Mouse (Mus musculus) A20 (cell line): Measurements from ENCODE around the gene Eif4e2.
A peak's percentile ranks its signal among the peaks of the same experiment; 100 is the strongest.

Experiments used
- DNase-seq: peaks from one replicate; pipeline ENCODE4 v3.0.0-alpha.2; 2011; ENCODE audit warnings: low read depth, low spot score

The Eif4e2 gene

DNA sequence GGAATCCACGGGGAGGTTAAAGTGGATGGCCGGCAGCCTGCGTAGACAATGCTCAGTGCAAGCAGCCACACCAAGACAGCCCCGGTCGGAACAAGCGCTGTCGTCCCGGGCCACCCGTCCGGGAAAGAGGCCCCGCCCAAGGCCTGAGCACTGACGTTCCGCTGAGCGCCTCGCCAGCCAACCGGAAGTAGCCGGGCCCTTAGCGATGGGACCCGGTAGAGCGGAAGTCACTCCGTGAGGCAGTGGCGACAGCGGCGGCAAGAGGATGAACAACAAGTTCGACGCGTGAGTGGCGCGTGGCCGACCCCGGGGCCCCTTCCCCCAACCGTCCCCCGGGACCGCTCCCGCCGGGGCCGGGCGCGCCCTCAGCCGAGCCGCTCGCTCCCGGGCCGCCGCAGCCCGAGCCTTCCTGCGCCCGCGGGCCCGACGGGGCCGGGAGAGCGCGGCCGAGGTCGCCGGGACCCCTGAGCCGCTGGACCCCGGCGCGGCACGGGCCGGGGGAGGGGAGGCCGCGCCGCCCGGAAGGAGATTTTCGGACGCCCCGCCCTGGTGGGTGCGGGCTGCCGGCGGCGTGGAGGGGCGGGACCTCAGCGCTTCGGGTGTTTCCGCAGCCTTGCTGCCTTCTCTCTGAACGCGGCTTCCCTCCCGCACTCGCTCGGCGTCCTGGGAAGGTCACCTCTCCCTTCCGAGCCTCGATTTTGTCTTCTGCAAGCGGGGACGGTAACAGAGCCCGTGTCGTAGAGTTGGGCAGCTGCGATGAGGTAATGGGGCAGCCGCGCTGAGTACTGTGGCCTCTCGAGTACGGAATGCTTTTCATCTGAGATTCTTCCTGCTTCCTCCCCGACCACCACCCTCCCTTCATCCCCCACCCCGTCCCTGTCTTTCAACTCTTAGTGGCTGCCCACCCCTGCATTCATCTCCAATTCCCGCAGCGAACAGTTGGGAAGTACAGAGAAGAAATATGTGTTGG lies at the start of gene Eif4e2:
TSS of gene Eif4e2 (plus strand) at position 180 of the 970 bp plus-strand sequence.
- peak; percentile 95 for DNase-seq

DNA sequence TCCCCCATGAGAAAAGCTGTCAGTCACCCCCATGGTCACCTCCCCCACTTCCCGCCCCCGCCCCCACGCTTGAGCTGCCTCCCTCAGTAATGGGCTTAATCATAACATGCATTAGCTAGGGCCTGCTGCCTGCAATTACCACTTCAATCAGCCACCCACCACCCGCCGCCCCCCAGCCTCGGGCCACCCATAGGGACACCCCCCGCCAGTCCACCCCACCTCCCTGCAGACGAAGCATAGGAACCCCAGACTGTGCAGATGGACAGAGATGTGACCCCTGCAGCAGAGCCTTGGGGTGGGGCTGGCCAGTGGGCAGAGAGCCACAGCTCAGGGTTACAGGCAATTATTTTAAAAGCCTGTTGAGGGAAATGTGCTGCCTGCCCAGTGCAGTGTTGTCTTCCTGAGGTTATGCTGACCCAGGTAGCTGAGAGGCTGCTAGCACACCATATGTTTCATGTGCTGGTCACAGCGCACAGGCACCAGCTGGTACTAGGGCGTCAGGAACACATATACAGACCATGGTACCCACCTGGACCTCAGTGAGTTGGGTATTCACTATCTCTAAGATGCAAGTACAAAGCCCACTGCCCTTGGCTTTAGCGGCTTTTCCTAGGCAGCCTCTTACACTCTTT lies 49.4 kb upstream of the Eif4e2 start:
- no peak for DNase-seq

DNA sequence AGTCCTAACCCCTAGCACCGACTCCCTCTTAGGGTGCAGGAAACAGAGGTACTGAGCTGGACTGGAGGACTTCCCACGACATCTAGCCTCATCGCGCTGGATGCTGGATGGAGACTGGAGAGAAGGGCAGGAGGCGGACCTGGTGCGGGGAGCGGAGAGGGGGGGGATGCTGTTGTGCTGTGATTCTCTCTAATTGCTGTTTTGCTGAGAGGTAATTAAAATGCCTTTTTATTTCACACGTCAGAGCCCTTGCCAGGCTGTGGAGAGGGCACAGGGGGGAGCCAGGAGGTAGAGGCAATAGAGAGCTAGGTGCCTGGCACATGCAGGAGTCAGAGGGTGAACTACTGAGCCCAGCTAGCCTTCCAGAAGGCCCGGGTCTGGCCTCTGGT lies 48.9 kb upstream of the Eif4e2 start:
- no peak for DNase-seq

DNA sequence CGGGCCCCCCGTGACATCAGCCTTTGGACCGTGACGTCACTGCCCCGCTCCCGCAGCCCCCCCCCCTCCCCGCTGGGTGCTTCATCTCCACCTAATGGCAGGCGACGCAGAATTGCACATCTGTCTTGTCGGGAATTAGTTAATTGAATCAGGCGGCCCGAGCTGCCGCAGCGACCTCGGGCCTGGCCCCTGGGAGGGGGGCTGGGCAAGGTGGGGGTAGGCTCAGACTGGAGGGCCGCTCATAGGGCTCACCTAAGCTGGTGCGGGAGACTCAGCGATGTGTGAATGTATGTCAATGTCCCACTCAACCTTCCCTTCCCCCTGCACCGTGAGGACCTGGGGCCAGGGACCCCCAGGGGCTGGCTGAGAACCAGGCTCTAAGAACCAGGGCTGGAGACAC lies 43.3 kb upstream of the Eif4e2 start:
- no peak for DNase-seq

DNA sequence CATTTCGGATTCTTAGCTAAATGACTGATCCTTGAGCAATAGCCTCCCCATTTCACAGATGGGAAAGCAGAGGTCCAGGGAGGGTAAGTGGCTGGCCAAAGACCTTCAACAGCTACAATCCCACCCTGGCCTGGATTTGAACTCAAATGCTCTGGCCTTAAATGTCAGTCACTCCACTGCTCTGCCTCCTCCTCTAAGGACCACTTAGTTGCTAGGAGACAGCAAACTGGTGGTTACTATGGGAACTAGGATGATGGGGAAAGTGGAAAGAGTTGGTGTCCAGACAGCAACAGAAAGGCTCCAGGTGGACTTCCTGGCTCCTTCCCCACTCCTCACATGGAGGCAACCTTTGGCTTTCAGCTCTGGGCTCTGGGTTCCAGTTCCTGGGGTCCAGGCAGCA lies 42.4 kb upstream of the Eif4e2 start:
- no peak for DNase-seq

DNA sequence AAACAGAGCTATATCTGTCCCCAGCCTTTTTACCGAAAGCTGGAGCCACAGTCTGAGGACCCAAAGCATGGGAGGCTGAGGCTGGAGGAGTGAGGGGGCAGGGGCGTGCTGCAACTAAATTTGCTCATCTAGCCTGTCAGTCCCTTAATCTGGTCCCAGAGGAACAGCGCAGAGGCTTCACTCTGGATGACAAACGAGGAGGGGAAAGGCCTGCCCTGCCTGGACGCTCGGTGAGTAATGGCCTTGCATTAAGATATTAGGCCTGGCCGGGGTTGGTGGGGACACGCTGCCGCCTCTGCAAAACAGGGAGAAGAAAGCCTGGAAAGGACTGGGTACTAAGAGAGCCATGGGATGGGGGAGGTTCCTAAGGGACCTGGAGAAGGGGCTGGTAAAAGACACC lies 41.4 kb upstream of the Eif4e2 start:
- no peak for DNase-seq

DNA sequence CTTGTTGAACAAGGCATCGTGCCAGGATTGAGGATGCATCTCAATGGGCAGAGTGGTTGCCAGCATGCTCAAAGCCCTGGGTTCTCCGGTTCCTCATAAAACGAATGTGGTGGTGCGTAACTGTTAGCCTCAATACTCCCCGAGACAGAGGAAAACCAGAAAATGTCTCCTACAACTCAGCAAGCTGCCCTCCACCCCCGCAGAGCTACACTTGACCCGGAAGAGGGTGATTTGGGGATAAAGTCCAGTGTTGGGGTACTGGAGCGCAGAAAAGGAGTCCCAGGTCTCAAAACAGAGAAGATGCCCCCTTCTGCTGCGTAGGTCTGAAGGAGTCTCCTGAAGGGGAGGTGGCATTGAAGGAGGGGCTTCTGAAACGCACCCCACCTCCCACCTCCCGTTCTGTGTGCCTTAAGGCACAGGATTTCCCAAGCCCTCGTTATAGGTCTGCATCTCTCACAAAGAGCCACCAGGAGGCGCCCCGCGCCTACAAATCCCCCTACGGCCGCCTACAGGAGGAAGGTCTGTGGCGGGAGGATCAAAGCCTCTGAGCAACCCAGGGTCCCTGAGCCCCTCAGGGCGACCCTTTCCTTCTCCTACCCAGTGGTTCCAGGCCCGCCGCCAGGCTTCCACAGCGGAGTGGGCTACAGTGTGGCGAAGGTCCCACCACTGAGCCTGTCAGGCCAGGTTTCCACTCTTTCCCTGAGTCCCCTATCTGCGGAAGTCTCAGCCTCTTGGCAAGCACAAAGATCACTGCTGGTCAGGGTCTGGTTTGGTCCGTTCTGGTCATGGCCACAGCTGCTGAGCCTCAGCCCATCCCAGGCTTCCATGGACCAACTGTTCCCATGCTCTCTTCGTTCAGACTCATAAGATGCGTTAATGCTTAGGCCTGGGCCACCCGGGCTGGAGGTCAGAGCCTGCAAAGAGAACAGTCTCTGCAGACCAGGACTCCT lies 39.4 kb upstream of the Eif4e2 start:
- peak; percentile 72 for DNase-seq

DNA sequence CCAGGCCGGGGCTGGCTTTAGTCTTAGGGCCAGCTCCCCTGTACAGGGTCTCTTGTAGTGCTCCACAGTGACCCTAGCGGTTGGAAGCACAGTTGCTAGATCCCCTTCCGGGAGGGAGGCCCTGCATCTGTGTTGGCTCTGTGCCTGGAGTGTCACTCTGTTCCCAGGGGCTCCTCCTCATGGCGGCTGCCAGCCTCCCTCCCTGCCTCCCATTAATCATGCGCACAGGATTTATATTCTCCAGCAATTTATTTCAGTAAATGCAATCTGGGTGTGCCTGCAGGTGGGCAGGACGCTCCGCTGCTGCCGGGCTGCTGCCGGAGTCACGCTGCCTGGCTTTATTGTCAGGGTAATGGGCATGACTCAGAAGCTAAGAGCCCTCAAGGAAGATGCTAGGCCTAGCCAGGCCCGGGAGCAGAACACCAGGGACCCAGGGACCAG lies 37.8 kb upstream of the Eif4e2 start:
- no peak for DNase-seq

DNA sequence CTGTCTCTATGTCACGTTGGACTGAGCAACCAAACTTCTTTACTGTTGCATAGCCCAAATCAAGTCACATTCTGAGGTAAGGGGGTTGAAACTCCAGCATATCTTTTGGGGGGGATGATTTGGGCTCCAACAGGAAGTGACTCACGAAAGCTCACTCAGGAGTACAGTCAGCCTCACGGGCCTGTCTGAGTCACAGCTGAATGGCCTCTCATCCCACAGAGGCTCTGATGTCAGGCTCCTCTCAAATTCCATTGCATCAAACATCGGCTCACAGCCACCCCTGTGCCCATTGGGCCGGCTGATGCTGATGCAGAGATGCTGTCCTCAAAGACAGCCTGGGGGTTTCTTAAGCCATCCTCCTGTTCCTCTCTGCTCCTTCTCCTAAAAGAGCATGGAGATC lies 32.8 kb upstream of the Eif4e2 start:
- DNase-seq, result no peak

DNA sequence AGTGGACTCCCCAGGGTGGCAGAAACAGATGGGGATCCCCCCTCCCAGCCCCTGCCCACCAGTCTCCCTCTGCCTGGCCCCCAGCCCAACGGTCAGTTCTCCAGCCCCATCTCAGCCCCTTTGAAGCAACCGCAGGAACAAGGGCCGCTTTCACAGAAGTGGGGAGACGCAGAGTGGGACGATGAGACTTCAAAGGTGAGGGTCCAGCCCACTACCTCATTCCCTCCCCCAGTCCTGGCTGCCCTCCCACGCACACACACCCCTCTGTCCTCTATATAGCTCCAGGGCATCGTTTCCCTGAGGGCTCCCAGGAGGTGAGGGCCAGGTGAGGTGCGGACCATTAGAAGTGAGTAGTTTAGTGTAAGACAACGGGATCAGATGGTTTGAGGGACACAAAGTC lies 30.7 kb upstream of the Eif4e2 start, which contains the start of gene Prss56:
TSS of gene Prss56 (plus strand) at position 301 of the 400 bp plus-strand sequence.
- no peak for DNase-seq

DNA sequence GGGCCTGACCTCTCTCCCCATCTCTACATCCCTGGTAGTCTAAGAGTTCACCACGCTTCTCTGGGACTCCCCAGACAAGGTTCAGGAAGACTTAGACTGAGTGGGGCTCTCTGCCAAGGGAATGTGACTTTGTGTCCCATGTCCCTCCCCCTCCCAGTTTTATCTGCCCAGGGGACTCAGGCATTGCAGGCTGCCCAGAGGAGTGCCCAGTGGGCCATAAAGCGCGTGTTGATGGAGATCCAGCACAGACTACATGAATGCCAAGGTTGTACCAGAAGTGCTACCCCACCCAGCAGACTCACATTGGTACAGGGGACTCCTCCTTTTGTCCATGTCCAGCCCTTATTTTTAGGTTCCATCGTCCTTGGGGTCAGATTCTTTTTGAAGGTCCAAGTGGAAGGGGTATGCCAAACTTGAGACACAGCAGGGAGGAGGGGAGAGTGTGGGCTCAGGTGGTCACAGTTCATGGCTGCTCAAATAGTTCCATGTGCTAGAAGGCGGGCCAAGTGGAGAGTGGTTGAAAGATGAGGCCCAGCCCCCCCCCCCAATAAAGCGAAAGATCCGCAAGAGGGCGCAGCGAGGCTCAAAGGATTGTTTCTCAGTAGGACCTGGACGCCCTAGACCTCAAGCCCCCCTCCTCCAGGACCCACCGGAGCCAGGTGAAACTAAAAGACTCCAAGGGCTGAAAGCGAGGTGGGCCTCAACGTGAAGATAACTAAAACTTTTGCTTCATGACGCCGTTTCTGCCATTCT lies 29.5 kb upstream of the Eif4e2 start:
- DNase-seq, result no peak

DNA sequence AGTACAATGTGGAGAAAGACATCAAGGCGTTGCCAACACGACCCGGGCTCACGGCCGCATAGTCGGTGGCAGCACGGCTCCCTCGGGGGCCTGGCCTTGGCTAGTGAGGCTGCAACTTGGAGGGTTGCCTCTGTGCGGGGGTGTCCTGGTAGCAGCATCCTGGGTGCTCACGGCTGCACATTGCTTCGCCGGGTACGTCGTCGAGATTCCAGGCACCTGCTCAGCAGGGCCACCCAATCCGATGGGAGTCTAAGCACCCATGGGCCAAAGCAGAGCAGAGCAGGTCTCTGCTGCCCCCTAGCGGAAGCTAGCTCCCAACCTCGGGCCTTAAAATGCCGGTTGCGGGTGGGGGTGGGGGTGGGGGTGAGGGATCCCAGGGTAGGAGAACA lies 29.0 kb upstream of the Eif4e2 start:
- peak; percentile 77 for DNase-seq

DNA sequence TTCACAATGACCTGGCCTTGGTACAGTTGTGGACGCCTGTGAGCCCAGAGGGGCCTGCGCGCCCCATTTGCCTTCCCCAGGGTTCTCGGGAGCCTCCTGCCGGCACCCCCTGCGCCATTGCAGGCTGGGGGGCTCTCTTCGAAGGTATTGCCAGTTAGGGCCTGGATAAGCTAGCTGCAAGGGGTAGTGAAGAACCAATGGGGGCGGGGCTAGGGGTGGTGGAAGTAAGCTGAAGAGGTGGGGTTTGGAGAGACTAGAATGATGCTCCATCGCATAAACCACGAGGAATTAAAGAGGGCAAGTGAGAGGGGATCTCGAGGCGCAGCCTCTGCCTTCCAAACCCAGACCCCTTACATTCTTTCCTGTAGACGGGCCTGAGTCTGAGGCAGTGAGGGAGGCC lies 28.2 kb upstream of the Eif4e2 start:
- no peak for DNase-seq

DNA sequence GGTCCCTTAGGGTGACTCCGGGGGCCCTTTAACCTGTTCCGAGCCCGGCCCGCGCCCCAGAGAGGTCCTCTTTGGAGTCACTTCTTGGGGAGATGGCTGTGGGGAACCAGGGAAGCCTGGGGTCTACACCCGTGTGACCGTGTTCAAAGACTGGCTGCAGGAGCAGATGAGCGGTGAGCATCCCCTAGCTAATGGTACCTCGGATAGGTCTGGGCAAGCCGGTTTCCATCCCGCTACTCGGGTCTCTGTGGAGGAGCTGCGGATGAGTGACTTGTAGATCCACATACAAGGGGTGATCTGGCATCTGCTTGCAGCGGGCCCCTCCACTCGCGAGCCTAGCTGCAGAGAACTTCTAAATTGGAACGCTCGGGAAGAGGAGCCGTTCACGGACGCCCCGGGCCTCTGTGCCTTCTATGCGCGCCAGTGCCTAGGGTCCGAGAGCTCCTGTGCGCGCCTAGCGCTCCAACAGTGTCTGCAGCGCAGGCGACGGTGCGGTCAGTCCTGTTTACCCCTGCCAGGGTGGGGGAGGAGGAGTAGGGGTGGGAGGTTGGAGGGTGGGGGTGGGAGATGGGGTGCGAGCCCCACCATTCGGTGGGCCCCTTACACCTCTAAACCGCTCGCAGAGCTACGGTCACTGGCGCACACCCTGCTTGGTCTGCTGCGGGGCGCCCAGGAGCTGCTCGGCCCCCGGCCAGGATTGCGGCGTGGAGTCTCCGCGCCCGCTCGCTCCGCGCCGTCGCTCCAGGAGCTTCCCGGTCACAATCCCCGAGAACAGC lies 27.3 kb upstream of the Eif4e2 start:
- no peak for DNase-seq

DNA sequence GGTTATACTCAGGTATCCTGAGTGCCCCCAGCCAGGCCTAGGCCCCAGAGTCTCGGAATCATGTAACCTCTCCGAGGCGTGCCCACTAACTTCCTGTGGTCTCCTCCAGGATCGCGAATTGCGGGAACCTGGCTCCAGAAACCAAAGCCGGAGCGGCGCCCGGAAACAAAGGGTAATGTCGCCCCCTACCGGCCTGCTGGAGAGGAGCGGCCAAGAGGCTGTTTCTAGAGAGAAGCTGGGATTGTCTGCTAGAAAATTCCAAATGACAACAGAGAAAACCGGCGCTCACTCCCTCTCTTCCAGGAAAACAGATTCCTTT lies 26.7 kb upstream of the Eif4e2 start:
- DNase-seq, result peak; percentile 33

DNA sequence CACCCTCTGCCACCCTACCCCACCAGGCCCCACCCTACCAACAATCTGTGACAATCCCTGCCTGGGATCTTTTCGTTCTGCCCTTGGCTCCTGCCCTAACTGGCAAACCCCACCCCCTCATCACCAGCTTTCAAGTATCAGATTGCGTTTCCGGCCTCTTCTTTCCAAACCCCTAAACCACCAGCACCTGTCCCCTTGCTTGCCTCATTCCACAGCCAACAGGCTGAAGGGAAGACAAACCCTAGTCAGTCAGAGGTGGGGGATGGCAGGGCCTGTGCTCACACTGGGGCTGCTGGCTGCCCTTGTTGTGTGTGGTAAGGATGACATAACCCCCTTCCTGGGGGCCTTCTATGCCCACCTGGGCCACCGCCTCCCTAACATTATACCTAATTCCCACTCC lies 23.3 kb upstream of the Eif4e2 start, which contains the start of gene Chrnd:
TSS of gene Chrnd (plus strand) at position 179 of the 400 bp plus-strand sequence.
- DNase-seq, result no peak

DNA sequence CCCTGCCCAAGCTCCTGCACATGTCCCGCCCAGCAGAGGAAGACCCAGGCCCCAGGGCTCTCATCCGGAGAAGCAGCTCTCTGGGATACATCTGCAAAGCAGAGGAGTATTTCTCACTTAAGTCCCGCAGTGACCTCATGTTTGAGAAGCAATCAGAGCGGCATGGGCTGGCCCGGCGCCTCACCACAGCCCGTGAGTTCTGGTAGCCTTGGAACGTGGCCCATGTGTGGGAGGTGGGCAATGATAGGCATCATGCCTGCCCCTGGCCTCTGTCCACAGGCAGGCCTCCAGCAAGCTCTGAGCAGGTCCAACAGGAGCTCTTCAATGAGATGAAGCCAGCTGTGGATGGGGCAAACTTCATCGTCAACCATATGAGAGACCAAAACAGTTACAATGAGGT lies 16.4 kb upstream of the Eif4e2 start:
- no peak for DNase-seq

DNA sequence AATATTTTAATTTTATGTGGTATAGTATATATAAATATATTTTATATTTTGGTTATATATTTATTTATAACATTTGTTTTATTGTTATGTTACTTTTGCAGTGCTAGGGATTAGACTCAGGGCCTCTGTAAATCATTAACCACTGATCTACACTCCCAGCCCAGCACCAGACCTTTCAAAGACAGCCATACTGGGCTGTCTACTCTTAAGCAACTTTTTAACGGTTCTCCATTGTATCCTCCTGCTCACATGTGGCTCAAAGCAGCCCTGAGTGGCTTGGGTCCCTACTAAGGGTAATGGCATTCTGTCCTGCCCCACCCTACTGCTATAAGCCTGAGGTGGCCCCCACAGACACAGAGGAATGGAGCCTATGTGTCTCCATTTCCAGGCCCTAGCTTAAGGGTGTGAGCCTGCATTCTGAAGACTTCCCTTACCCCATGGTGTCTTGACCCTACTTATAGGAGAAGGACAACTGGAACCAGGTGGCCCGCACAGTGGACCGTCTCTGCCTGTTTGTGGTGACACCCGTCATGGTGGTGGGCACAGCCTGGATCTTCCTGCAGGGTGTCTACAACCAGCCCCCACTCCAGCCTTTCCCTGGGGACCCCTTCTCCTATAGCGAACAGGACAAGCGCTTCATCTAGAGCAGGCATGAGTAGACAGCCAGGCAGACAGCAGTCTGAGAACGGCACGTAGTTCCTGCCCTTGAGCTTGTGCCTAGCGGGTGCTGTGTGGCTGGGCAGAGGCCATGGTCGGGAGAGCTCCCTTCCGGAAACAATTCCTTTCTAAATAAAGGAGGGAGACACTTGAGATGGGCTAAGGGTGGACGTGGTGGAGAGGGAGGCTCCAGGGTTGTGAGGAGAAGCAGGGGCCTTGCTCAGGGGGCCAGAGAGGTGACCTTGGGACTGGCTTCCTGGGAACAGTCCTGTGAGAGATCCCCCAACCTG lies 15.3 kb upstream of the Eif4e2 start:
- DNase-seq, result no peak

DNA sequence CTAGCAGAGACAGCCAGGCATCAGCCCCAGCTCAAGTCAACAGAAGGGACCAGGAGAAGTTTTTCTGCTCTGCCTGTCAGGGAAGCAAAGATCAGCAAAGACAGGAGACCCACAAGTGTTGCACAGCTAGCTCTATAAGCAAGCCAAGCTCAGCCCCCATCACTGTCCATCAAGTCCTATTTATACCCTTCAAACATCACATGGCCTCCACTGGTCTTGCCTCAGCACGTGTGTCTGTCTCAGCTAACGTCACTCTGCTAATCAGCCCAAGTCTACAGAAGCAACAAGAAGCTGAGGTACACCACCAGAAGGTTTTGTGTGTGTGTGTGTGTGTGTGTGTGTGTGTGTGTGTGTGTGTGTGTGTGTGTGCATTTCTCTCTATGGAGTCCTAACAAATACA lies 12.9 kb upstream of the Eif4e2 start:
- DNase-seq, result no peak
